Mouse (Mus musculus) adrenal gland, postnatal 0 days (tissue): ENCODE measurements around the gene Syce1. TPM values are rescaled to one million over a fixed set of nuclear protein-coding genes. Genes with fewer than 3 reads are reported as not detected.

Experiments
- polyA plus RNA-seq: library from polyadenylated mRNA; unstranded; fragments of >200 nt; fragmentation: Nextera tagmentation; extraction: Ambion mirVana; gene quantifications from 2 replicates; pipeline ENCODE4 v1.2.1, GENCODE M21; 2015

Gene Syce1
- polyA plus RNA-seq, result 0.12 and 0.17 TPM in 2 replicates

DNA sequence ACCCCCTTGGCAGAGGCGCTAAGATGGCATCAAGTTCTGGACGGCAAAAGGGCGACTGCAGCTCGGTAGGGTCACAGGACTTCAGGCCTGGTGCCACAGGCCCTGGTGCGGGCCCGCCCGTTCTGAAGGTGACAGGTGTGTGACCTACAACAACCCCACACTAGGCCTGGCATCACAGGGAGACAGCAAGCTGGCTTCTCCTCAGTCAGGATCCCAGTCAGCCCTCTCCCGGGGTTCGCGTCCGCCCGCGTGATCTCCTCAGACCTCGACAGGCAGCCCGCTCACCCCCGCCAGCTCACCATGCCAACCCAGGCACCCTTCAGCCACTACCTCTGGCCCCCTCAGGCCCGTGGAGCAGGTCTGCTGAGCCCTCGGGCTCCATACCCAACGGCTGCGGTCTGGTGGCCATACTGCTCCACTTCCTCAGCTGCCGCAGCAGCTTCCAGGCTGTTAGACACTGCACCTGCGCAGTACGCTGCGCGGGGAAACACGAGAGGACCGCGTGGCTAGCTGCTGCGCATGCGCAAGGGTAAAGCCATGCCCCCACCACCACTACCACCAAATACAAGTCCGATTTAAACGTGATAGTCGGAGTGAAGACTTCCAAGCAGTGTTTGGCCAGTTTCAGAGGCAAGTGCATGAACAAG, at the start of gene Syce1:
Gene Syce1, minus strand, starts transcription at position 447 of the 647 bp plus-strand sequence.

GRCm38 (mm10) chr7:140834968-140835757, 47.5 kb upstream of the Syce1 start, which contains the start of gene Urah:
Urah (plus strand) TSS chr7:140835018.

DNA sequence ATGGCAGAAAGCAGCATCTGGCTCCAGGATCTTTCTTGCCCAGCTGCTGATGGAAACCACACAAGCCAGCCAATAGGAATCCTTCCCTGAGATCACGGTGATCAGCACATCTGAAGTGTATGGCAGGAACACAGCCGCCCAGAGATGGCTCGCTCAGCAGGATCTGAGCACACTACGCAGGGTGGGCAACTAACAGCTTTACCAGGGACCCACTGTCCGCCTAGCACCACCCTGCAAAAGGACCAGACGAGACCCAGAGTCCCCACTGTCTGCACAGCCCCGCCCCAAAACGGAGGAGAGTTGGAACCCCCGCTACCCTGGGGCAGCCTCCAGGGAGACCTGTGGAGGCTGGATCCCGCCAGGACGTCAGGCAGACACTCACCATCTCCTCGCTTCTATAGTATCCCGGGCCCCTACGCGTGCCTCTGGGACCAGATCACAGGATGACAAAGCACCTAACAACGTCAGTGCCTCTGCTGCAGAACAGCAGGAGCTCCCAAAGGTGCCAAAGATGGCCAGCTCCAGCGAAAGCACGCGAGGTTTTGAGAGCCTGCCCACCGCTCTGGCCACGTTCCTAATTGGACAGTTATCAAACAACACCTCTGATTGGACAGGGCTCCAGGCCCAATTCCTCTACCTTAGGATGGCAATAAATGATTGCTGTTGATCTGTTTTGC, 34.1 kb upstream of the Syce1 start, which contains the start of gene Zfp941:
Gene Zfp941, minus strand, starts transcription at position 526 of the 677 bp plus-strand sequence.

GRCm38 (mm10) chr7:140763447-140764020, 24.1 kb downstream of the Syce1 start, which contains the start of gene Cyp2e1:
Cyp2e1 (plus strand) TSS chr7:140763739.

Other genes with a start within 250 kb of the Syce1 start
- gene Olfr538, start 220.0 kb downstream of the Syce1 start, polyA plus RNA-seq, result not detected in 2 replicates
- gene Olfr46, start 186.6 kb downstream of the Syce1 start, polyA plus RNA-seq, result not detected in 2 replicates
- gene Olfr61, start 158.9 kb downstream of the Syce1 start, polyA plus RNA-seq, result not detected in 2 replicates
- not detected in 2 replicates for gene Olfr53, start 141.4 kb downstream of the Syce1 start, polyA plus RNA-seq
- not detected in 2 replicates for gene Olfr539, start 127.9 kb downstream of the Syce1 start, polyA plus RNA-seq
- not detected in 2 replicates for gene Olfr45, start 105.9 kb downstream of the Syce1 start, polyA plus RNA-seq
- gene Olfr541, start 90.6 kb downstream of the Syce1 start, polyA plus RNA-seq, result not detected in 2 replicates
- gene Cyp2e1, start 24.1 kb downstream of the Syce1 start, polyA plus RNA-seq, result 12.7 and 27.0 TPM in 2 replicates
- 5.0 and 6.4 TPM in 2 replicates for gene Zfp941, start 34.3 kb upstream of the Syce1 start, polyA plus RNA-seq
- gene Urah, start 47.2 kb upstream of the Syce1 start, polyA plus RNA-seq, result 7.2 and 14.5 TPM in 2 replicates
- 0.52 TPM in 1 of 2 replicates, not detected in the other for gene Scgb1c1, start 57.7 kb upstream of the Syce1 start, polyA plus RNA-seq
- 0.22 and 0.55 TPM in 2 replicates for gene Odf3, start 60.0 kb upstream of the Syce1 start, polyA plus RNA-seq
- gene Gm45785, start 68.5 kb upstream of the Syce1 start, polyA plus RNA-seq, result 0.25 TPM in 1 of 2 replicates, not detected in the other
- gene Ric8a, start 69.1 kb upstream of the Syce1 start, polyA plus RNA-seq, result 62.1 and 64.0 TPM in 2 replicates
- 82.4 and 86.6 TPM in 2 replicates for gene Bet1l, start 69.7 kb upstream of the Syce1 start, polyA plus RNA-seq
- 197 and 202 TPM in 2 replicates for gene Psmd13, start 94.1 kb upstream of the Syce1 start, polyA plus RNA-seq
- gene Sirt3, start 94.5 kb upstream of the Syce1 start, polyA plus RNA-seq, result 41.8 and 43.2 TPM in 2 replicates
- gene Cox8b, start 112.6 kb upstream of the Syce1 start, polyA plus RNA-seq, result 9.3 and 12.2 TPM in 2 replicates
- gene Nlrp6, start 133.1 kb upstream of the Syce1 start, polyA plus RNA-seq, result 2.6 and 3.3 TPM in 2 replicates
- gene Pgghg, start 153.5 kb upstream of the Syce1 start, polyA plus RNA-seq, result 19.7 and 28.7 TPM in 2 replicates
- 1.3 and 2.1 TPM in 2 replicates for gene Ifitm5, start 162.4 kb upstream of the Syce1 start, polyA plus RNA-seq
- gene Gm45717, start 168.1 kb upstream of the Syce1 start, polyA plus RNA-seq, result 0.72 and 0.97 TPM in 2 replicates
- gene Ifitm2, start 168.1 kb upstream of the Syce1 start, polyA plus RNA-seq, result 1,477 and 1,600 TPM in 2 replicates
- gene Ifitm1, start 179.4 kb upstream of the Syce1 start, polyA plus RNA-seq, result 61.4 and 162 TPM in 2 replicates
- 482 and 553 TPM in 2 replicates for gene Ifitm3, start 222.9 kb upstream of the Syce1 start, polyA plus RNA-seq
- gene Ifitm6, start 230.1 kb upstream of the Syce1 start, polyA plus RNA-seq, result 4.0 and 7.5 TPM in 2 replicates
- gene Gm17387, start 241.3 kb upstream of the Syce1 start, polyA plus RNA-seq, result not detected in 2 replicates